Mouse (Mus musculus) common myeloid progenitor, adult 5-6 weeks (primary cell): ENCODE data around the gene Igf1r. TPM values are rescaled to one million over a fixed set of nuclear protein-coding genes. Genes with fewer than 3 reads are reported as not detected.

Experiments used
- ATAC-seq: replicated peaks from 2 replicates; pipeline ENCODE4 v1.8.0; 2016; ENCODE audit warnings: low read depth, mild to moderate bottlenecking, moderate TSS enrichment, inconsistent platforms; ENCODE audit not compliant: poor library complexity, severe bottlenecking
- total RNA-seq: library from RNA; stranded (forward); fragments of 200-1000, 187-1606 nt; gene quantifications from 2 replicates; pipeline ENCODE4 v1.2.3, GENCODE M21; 2017

The Igf1r gene
- total RNA-seq, 1 experiment from 2014 or later = 31.7 TPM

DNA sequence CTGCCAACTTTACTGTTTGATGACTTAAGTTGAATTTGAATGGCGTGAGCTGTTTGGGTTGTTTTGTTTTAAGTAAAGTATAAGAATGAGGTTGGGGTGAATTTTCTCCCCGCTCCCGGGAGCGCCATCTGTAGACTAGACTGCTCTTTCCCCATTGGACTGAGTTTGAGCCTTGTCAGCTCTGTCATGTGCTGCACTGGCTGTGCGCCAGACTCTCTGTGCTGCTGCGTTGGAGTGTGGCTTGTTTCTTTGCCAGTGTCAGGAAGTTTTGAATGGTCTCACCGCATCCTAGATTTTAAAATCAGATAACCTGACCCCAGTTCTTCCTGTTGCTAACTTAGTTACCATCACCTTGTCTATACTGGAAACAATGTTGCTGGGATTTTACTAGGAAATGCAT is 118.0 kb downstream of the Igf1r start:
- peak; percentile 86 for ATAC-seq

DNA sequence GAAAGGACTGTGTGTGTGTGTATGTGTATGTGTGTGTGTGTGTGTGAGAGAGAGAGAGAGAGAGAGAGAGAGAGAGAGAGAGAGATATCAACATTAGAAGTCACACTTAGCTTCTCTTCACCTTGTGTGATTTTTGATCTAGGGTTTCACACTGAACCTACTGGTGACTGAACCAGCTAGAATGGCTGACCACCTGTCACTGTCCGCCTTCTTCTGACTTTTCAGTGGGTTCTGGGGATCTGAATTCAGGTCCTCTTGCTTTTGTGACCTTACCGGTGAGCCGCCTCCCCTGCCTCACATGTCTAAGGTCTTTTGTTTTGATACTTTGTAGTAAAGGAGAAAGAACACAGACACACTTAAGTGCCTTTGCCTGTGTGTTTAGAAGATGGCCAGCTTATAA is 118.4 kb downstream of the Igf1r start:
- ATAC-seq = no peak

DNA sequence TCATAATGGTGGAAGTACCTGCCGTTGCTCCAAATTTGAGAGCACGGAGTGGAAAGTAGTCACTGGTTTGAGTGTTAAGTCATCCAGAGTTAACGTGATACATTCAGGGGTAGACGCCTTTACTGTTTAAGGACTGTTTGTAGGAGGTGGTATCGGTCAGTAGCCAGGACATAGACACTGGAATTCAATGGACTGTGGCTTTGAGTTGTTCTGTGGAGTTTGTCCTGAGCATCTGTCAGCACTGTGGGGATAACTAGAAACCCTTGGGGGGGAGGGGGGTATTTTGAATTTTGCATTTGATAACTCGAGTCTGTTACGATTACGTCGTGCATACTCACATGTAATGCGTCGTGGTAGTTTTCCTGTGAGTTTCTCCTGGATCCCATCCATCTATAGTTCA is 119.1 kb downstream of the Igf1r start:
- ATAC-seq = no peak

DNA sequence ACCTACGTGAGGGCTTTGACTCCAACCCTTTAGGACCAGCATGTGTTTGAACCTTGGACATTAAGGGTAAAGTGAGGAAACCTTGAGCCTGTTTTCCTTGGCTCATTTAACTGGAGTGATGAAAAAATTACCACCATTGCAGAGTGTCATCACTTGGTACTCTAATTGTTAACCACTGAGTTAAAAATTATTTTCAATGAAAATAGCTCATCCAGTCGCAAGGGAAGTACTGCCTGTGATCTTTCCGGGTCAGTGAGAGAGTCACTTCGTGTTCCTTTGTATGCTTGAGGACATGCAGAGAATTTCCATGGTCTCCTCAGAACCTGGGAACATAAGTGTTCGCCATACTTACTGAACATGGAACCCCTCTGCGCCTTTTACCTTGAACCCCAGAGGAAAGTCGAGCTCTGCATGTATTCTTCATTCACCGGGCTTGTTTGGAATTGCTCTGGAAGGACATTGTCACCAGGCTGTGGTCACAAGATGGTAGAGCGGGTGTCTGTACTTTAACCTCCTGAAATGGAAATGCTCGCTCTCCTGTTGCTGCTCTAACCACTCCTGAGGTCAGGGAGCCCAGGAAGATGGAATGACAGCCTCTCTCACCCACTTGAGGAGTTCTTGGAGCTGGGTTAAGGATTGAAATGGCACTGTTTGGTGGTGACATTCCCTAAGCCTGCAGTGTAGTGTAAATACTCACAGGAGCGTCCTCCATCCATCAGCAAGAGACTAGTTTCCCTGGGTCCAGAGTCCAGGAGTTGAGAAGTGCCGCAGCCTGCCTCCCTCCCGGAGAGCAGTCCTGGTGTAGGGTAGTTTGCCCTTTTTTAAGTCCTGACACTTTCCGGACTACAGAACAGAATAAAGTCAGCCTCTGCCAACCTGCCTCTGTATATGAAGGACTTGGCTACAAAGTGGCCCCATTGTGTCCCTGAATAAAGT is 120.2 kb downstream of the Igf1r start:
- no peak for ATAC-seq

DNA sequence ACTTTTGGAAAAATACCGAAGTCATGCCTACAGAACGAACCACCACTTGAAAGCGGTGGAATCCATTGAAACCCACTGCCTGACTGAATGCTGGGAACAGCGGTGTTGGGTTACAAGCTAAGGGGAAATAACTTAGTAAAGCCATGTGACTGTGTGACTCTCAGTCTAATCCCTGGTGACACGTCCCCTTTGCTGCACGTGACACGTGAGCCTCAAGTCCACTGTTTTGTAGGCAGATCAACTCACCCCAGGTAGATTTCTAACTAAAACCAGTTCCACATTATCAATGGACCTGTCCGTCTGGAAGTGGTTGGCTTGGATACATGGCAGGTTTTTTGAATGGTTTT is 120.8 kb downstream of the Igf1r start:
- peak; percentile 40 for ATAC-seq

DNA sequence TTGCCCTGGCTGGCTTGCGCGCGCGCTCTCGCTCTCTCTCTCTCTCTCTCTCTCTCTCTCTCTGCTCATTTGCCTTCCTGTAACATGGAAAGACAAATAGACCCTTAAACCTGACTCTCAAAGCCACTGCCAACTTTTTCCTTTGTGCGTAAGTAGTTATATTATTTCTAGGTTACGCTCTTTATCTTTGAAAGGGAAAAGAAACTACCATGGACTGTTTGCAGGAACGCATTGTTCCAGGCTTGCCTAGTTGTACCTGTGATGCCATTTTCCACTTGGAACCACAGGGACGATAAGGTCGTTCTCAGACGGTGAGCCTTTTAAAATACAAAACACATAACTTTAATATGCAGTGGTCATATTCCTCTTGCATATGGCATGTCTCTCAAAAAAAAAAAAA is 122.1 kb downstream of the Igf1r start:
- no peak for ATAC-seq

DNA sequence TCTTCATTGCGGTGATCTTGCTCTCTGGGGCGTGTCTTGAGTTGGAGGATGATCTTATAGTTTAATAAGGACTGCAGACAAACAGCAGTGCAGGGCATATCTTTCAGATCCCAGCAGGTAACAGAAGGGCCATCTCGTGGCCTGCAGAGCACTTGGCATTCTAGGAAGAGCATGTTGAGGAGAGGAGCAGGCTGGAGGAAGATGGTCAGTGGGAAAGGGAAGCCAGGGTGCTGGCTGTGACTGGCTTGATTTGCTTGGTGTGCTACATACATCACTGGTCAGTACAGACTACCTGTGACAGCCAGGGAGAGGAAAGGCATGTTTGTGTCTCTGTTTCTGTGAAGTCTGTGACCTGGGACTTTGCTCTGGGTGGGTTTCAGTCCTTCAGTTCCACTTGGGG is 122.8 kb downstream of the Igf1r start:
- ATAC-seq = no peak

DNA sequence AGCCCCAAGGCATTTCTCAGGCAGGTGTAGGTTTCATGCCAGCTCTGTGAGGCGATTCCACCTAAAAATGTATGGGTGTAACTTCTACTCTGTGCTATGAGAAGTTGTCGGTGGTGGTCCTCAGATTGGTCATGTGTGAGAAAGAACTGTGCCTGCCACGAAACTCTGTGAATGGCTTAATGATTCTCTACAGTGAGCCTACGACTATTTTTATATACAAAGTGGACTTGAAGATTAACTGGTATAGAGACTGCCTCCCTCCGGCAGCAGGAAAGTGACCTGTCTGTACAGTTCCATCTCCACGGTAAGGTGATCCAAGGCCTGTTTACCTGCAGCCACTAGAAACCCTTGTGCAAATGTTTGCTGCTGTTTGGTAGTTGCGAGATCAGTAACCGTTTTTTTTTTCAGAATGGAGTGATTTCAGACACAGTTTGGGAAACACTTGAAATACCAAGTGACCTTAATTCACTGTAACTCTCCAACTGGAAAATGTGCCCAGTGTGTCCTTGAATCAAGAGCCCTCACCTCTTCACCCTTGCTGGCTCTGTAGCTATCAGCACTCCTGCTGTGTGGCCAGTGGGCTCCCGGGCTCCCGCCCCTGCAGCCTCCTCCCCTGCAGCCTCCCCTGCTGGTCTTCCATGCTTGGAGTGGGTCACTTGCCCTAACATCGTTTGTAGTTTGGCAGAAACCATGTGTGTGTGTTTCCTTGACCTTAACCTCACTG is 127.7 kb downstream of the Igf1r start:
- no peak for ATAC-seq

DNA sequence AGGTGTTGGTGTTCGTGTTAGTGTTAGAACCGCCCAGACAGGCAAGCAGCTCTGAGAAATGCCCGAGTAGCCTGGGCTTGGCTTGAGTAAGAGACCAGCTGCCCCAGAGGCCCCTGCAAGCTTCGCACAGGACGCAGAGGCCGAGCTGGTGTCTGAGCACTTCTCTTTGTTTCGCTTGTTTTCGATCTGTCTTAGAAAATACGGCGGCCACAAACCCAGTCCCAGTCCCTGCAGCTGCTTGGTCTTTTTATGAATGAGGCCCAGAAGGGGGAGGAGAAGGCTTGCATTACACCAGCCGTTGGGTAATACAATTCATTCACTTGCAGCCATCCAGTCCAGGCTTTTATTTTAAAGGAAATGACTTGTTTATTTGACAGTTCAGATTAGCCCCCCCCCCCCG is 132.7 kb downstream of the Igf1r start:
- ATAC-seq = peak; percentile 51

DNA sequence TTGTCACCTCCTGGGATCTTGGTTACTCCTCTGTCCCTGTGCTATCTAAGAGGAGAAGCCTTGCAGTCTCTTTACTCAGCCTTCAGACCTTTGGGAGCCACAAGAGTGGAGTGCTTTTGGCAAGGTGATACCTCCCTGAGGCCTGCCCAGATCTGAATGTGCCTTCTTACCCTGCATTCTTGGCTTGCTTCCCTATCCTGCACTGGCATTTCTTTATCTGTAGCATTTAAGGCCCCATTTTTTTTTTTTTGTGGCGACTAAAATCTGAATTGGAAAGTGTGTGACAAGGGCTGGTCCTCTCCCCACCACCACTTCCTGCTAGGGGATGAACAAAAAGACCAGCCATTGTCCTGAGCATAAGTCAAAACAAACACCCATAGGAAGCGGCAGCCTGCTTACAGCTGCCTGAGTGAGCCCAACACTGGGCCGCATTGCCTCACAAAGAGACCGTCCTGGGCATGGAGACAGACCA is 133.3 kb downstream of the Igf1r start:
- peak; percentile 34 for ATAC-seq

DNA sequence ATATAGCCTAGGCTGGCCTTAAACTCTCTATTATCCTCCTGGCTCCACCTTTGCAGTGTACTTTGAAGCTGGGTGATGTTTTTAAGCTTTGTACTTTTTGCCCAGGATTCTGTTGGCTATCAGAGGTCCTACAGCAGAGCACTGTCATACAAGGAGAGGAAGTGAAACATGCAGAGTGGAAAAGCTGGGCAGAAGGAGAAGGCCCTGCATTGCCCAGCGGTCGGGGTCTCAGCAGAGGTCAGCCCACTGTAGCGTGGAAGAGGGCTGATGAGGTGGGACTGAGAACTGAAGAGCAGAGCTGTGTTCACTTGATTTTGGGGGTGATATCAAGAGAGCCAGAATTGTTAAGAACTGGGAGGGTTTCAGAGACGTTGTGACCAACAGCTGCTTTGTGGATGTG is 134.9 kb downstream of the Igf1r start:
- peak; percentile 48 for ATAC-seq

DNA sequence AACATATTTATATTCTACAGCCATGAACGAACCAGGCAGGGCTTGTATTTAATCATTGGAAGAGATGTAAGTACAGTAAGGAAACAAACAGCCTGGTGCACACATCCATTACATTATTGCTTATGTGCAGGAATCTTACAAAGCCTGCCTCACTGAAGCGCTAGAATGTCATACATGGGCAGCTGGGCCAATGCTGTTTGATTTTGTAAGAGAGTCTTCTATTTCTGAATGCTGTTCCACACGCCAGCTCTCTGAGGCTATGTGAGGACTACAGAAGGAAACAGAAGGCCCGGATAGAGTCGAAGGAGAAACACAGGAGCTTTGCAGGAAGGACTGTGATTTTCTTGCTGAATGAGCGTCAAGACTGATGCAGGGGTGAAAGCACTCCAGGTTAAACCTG is 136.2 kb downstream of the Igf1r start:
- no peak for ATAC-seq

DNA sequence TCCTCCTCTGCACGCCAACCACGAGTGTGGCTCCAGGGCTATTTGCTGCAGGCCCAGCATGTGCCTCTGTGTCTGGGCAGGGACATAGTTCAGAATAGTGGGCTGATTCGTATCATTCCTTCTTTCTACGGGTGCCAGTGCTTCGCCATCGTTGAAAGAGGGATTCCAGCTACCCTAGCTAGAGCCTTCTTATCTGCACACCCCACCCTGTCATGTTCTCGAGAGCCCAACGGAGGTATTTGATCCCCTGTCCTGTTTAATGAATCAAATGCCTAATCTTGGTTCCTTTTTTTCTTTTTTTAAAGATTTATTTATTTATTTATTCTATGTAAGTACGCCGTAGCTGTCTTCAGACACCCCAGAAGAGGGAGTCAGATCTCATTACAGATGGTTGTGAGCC is 137.1 kb downstream of the Igf1r start:
- ATAC-seq = no peak

DNA sequence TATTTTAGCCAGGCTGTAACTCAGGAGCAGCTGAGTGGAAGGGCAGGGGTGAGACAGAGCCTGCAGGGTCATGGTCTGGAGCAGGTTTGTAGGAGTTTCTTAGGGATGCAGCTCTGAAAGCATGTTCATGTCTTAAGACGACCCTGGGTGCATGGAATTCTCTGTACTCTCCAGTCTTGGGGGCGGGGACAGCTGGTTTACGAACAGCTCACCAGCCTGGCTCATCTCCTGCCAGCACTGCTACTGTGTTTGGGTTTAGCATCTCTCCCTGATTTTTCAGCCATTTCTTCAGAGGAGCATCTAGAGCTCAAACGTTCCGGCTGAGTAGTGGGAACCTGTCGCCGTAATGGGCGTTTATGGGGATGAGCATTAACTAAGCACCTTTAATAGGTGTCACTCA is 137.9 kb downstream of the Igf1r start:
- ATAC-seq = no peak

DNA sequence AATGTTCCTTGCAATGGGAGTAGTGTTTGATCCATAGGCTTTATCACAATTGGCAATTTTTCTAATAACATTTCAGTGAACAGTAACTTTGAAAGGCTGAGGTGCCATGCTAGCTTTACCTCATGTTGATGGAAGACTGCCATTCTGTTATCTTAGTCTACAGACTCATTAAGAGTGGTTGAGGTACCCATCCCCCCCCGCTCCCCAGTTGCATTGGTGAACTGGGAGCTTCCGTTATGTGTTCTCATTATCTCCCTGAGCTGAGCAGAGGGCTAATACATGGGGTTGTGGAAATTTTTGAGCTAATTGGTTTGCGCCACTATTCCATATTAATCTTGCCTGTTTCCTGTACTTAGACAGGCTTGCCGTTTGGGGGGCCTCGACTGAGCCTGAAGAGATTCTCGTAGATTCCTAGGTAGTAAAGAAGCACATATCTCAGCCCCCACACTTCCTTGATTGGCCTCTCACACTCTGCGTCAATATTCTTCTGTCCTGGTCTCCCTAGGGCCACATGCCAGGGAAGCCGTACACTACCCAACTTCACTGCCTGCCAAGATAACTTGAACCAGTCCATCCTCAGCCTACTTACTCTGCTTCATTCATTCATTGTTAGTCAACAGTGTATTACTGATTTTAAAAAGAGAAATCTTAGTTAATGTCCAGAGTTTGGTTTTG is 139.8 kb downstream of the Igf1r start:
- peak; percentile 50 for ATAC-seq

DNA sequence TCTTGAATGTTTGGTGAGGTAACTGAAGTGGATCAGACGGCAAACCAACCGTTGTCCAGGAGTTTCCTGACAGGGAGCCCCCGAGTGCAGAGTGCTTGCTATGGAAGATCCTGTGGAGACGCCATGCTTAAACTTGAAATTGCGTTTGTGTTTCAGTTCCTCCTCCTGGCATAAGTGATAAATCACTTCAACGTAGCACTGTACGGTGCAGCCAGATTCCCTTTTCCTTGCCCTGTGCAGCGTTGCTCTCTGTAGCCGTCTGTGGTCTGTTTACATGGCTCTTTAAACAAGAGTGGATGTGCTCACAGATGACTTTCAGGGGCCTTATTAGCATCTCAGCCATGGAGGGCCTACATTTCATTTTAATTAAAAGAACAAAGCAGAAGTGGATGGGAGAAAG is 141.2 kb downstream of the Igf1r start:
- ATAC-seq = peak; percentile 40; the same call in 1 of the 2 replicates

DNA sequence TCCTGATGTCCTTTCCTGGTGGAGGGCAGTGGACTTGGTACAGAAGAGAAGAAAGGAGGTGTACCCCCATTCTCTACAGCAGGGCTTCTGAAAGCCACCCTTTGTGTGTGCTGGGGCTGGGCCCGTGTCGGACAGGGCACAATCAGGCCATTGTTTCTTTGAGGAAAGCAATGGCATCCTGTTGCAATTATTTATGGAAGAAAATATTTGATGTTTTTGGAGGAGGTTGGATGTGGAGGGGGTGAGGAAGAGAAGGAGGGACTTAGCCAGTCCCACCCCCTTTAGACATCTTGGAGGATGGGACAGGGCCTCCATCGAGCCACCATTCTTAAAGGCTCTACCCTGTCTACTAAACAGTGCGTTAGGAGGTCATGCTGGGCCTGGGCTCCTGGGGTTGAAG is 142.9 kb downstream of the Igf1r start:
- no peak for ATAC-seq

DNA sequence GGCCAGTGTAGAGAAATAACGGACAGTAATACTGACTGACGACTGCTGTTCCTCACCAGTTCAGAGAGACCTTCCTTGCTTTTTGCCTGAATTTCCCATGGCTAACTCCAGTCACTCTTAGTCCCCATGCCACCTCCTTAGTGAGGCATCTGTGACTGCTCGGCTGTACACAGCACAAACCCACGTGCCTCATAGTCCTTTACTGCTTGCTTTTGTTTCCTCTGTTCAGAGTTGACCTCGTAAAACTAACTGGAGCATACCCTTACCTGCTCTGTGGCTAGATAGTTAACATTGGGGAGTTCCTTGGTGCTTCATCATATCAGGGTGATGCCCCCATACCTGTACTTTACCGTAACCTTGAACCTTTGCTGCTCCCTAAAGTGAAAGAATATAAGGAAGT is 143.8 kb downstream of the Igf1r start:
- no peak for ATAC-seq

DNA sequence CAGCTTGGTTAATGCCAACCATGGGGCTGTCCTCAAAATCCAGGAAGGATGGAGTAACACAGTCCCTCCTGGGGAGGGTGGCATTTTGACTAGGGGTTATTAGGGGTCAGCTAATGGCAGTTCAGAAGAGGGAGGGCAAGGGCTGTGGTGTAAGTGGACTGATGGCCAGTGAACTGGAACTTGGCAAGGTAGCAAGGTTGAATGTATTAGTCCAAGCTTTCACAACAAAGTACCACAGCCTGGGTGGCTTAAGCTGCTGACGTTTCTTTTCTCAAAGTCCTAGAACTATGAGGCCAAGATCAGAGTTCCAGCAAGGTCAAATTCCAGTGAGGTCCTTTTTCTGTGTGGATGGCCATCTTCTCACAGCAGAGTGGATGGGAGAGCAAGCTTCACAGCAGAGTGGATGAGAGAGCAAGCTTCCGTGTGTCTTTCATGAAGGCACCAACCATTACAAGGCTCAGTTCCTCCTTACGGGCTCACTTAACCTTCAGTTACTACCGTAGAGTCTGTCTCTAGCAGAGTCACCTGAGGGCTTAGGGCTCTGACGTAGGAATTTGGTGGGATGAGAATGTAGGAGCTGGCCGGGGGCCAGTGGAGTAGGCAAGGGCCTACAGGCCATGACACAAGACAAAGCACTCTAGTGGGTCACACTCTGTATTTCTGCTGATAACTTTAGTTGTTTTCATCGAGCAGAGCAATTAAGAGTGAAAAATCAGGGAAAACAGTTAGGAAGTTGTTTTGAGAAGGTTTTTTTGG is 144.6 kb downstream of the Igf1r start:
- ATAC-seq = no peak

DNA sequence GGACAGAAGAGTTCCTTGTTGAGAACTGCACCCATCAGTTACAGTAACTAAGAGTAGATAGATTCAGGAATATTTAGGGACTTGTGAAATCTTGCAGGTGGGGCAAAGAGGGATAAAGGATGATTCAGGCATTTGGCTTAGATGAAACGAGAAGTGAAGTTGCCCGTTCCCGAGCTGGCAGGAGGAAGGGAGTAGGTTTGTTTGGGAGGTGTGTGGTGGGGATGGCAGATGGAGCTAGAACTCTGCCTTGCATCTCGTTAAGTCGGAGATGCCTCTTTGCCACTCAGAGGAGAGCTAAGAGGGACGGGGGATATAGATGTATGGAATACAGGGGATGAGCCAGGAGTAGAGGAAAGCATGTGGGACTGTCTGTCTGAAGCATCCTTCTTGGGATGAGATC is 145.5 kb downstream of the Igf1r start:
- ATAC-seq = no peak
